Mouse (Mus musculus) Muller cell, postnatal 12 days (primary cell): ENCODE measurements around the gene Fam98c.

Experiments
- DNase-seq: peaks from one replicate; pipeline ENCODE4 v3.0.0-alpha.2; 2015; ENCODE audit errors: inconsistent ontology term

Gene Fam98c

DNA sequence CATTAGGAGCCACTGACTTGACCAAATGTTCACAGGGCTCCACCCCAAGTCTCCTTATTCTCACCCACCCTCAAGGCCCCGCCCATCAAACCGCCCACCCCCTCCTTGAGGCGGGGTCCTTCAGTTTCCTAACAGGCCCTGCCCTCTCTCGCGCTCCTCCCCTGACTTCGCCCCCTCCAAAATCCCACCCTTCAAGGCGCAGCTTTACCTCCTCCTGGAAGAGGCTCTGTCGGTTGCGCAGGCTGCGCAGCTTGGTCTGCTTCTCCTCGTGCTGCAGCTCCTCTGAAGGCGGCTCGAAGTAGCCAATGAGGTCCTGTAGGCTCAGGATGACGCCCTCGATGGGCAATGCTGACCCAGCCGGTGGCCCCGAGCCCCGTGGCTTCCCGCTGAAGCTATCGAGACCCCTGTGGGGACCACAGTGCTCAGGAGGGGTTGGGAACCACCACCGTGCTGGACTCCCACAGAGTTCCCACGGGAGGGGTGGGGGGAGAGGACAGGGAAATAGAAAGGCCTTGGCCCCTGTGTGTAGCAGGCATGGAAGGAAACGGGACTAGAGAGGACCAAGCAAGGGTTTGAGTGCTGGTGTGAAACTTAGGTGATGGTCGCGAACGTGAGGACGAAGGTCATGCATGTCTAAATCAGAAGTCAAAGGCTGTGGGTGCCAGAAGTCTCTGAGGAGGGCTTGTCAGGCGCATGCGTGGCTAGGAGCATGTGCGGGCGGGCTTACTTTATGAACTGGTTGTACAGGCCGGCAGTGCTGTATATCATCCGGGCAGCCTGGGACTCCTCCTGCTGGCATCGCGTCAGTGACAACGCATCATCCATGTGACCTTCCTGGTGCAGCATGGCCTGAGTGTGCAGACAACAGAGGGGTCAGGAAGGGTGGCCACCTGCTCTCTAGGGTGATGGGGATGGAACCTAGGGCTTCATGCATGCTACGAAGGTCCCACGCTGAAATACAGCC, 46.8 kb downstream of the Fam98c start:
- no peak for DNase-seq
